Mouse (Mus musculus): ENCODE results near the gene Stra8.

GRCm38 (mm10) chr6:34899127-34899526 is 20.8 kb upstream of the Stra8 start:
- TF ChIP-seq CTCF (IDR thresholded peaks at IDR 0.05; ENCODE audit: low read depth, low read length) (no peak), GATA1 (IDR thresholded peaks at IDR 0.05; ENCODE audit: borderline replicate concordance, low read length) (no peak), TAL1 (conservative IDR thresholded peaks at IDR 0.05; ENCODE audit: low read depth, low read length) (no peak), POLR2AphosphoS5 (IDR thresholded peaks at IDR 0.05; ENCODE audit: insufficient replicate concordance, low read depth, low read length) (no peak), GATA2 (IDR thresholded peaks at IDR 0.05; ENCODE audit: borderline replicate concordance, low read depth, low read length) (no peak)
